Mouse (Mus musculus): ENCODE results near the gene Aurkb.

The Aurkb gene

GRCm38 (mm10) chr11:69098039-69098761 lies 52.8 kb downstream of the Aurkb start:
- DNase-seq (ENCODE audit: low read depth, low spot score): no peak

- DNase-seq (ENCODE audit: low read depth, low spot score): peak; percentile 91
Measured at GRCm38 (mm10) chr11:69098762-69099091, 53.3 kb downstream of the Aurkb start.

DNA sequence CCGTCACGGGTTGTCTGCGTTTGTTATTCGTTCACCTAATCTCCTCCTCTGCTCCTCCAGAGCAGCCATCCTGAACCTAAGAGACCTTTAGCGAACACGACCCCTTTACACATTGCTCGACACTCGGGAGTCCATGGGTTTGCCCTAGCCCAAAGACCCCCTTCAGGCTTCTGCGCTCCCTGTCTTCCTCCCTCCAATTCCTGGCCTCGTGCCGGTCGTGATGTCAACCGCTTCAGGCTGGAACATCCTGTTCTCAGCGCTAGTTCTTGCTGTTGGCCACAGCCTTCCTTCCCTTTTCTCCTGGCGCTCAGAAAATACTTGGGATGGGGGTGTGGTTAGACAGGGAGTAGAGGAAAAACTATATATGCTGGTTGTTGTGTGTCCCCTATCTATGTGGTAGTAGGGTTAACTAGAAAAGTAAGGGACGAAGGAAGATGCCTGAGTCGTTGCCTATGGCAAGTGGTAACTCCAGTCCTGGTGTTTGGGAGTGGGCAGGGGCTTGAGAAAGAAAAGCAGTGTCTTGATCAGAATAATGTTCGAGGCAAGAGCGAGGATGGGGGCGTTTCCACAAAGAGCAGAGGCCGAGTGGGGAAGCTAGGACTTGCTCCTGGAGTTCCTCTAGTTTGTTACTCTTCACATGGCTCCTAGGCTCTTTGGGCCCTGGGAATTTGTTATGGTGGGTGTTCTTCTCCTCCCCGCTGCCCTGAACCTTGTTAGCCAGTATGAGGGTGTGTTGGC lies 53.9 kb downstream of the Aurkb start:
- no peak for DNase-seq (ENCODE audit: low read depth, low spot score)

- no peak for DNase-seq (ENCODE audit: low read depth, low spot score)
Measured at GRCm38 (mm10) chr11:69099915-69100345, 54.5 kb downstream of the Aurkb start.

- DNase-seq (ENCODE audit: low read depth, low spot score): no peak
Measured at GRCm38 (mm10) chr11:69100639-69101360, 55.4 kb downstream of the Aurkb start.
